17 mouse cellular contexts compared by ENCODE assay signal in genomic region chr19:29356281-29356680, GRCm38 (mm10). TPM values are rescaled to one million over a fixed set of nuclear protein-coding genes. Genes with fewer than 3 reads are reported as not detected.
DNase-seq lines count a peak whose midpoint lies in the region; ATAC-seq and TF ChIP-seq lines count a peak whose summit lies in the region.
"Had no signal": no experiment of that assay in that cellular context is flagged by ENCODE, and none has a peak within 500 bp of the region (broad histone marks: within the 10 kb centered on the region; RNA-seq: fewer than 3 reads in every experiment).

No protein-coding gene starts in this region.

- no peak for TF ChIP-seq POLR2A in kidney, adult 2 months (IDR thresholded peaks at IDR 0.05; ENCODE audit: low read depth, low read length)

- no peak overlapping the region for H3K4me3 ChIP-seq in kidney, adult 2 months (ENCODE audit: insufficient read depth, low read depth, low read length)
- H3K4me3 ChIP-seq in kidney, embryonic 15.5 days (replicated peaks) = no peak overlapping the region
- H3K4me3 ChIP-seq: hindbrain, embryonic 15.5 days had no signal

- H3K9me3 ChIP-seq in kidney, embryonic 15.5 days (replicated peaks) = no peaks in the 10 kb centered on the region
- H3K9me3 ChIP-seq: embryonic facial prominence, embryonic 10.5 days; forebrain, embryonic 13.5 days; G1E; heart, embryonic 12.5 days; hindbrain, embryonic 15.5 days had no signal

- peak; percentile 56 for DNase-seq in kidney, adult 2 months
- peak; percentile 34 for DNase-seq in brain, adult 2 months (ENCODE audit: low read depth, low spot score)
- peak; percentile 18 for DNase-seq in kidney, postnatal 10 days
- DNase-seq in yolk sac, embryonic 10.5 days (ENCODE audit: low spot score) = peak; percentile 28
- no peak for DNase-seq in embryo, embryonic 10.5 days (ENCODE audit: low spot score)

- ATAC-seq in kidney, embryonic 15.5 days (replicated peaks; ENCODE audit: low FRiP score) = no peak

- H3K4me2 ChIP-seq in kidney, embryonic 15.5 days = no peak overlapping the region

- TF ChIP-seq CTCF in kidney, adult 2 months (conservative IDR thresholded peaks at IDR 0.05; ENCODE audit: insufficient read depth, insufficient read length, low read depth, low read length) = no peak

- H3K27ac ChIP-seq in kidney, adult 2 months (ENCODE audit: insufficient read depth, low read depth, low read length) = peak overlapping the region; percentile 40
- no peak overlapping the region for H3K27ac ChIP-seq in kidney, embryonic 15.5 days
- H3K27ac ChIP-seq: embryonic facial prominence, embryonic 10.5 days; forebrain, embryonic 13.5 days; hindbrain, embryonic 15.5 days had no signal

- H3K36me3 ChIP-seq in kidney, adult 2 months (ENCODE audit: control insufficient read depth, insufficient read depth, low read length) = no peaks in the 10 kb centered on the region
- H3K36me3 ChIP-seq in kidney, embryonic 15.5 days = no peaks in the 10 kb centered on the region; the same call in 1 of the 2 replicates
- H3K36me3 ChIP-seq: embryonic facial prominence, embryonic 10.5 days had no signal

- no peaks in the 10 kb centered on the region for H3K27me3 ChIP-seq in kidney, adult 2 months (replicated peaks; ENCODE audit: control insufficient read depth, insufficient read depth, low read length)
- H3K27me3 ChIP-seq in kidney, embryonic 15.5 days = no peaks in the 10 kb centered on the region
- H3K27me3 ChIP-seq: forebrain, embryonic 13.5 days; hindbrain, embryonic 15.5 days had no signal

- H3K4me1 ChIP-seq in kidney, adult 2 months (ENCODE audit: control insufficient read depth, insufficient read depth, low read length) = peaks cover 3% of the 10 kb centered on the region; the same call in 1 of the 2 replicates
- H3K4me1 ChIP-seq in kidney, embryonic 15.5 days = peaks cover 11% of the 10 kb centered on the region

- WGBS in kidney, adult 2 months = 62% methylated on average over 11 of the region's 11 CpGs
- 83% methylated on average over 11 of the region's 11 CpGs for WGBS in kidney, embryonic 15.5 days

- H3K9ac ChIP-seq in kidney, embryonic 15.5 days = no peak overlapping the region
- H3K9ac ChIP-seq: forebrain, embryonic 13.5 days; forebrain, postnatal 0 days; heart, embryonic 12.5 days; hindbrain, embryonic 15.5 days had no signal

RNA-seq across cellular contexts. Expression of gene Plgrkt, which starts 10.9 kb away (rescaled TPM):
- polyA plus RNA-seq in kidney, adult 2 months (2012; rRNA removed) = 25.2 and 30.8 TPM in 2 replicates
- 51.1 and 52.9 TPM in 2 replicates for polyA plus RNA-seq in kidney, embryonic 15.5 days (2015; fragmentation: Nextera tagmentation; extraction: Ambion mirVana)

RNA-seq across cellular contexts. Expression of gene Cd274, which starts 11.0 kb away (rescaled TPM):
- 2.5 and 4.3 TPM in 2 replicates for polyA plus RNA-seq in kidney, adult 2 months (2012; rRNA removed)
- 0.16 and 0.28 TPM in 2 replicates for polyA plus RNA-seq in kidney, embryonic 15.5 days (2015; fragmentation: Nextera tagmentation; extraction: Ambion mirVana)

RNA-seq across cellular contexts. Expression of gene Rln1, which starts 21.8 kb away (rescaled TPM):
- 0.11 TPM in 1 of 2 replicates, not detected in the other for polyA plus RNA-seq in kidney, adult 2 months (2012; rRNA removed)
- polyA plus RNA-seq in kidney, embryonic 15.5 days (2015; fragmentation: Nextera tagmentation; extraction: Ambion mirVana) = 0.31 and 0.46 TPM in 2 replicates
- polyA plus RNA-seq: CD4-positive, CD25-positive, alpha-beta regulatory T cell, adult 4 months; G1E; gonadal fat pad, adult 2 months; heart, embryonic 16.5 days had no signal

RNA-seq across cellular contexts. Expression of gene Insl6, which starts 31.1 kb away (rescaled TPM):
- polyA plus RNA-seq in kidney, adult 2 months (2012; rRNA removed) = 2.6 and 3.1 TPM in 2 replicates
- 5.2 and 7.1 TPM in 2 replicates for polyA plus RNA-seq in kidney, embryonic 15.5 days (2015; fragmentation: Nextera tagmentation; extraction: Ambion mirVana)

RNA-seq across cellular contexts. Expression of gene Pdcd1lg2, which starts 54.4 kb away (rescaled TPM):
- 0.17 TPM in 1 of 2 replicates, not detected in the other for polyA plus RNA-seq in kidney, adult 2 months (2012; rRNA removed)
- not detected in 2 replicates for polyA plus RNA-seq in kidney, embryonic 15.5 days (2015; fragmentation: Nextera tagmentation; extraction: Ambion mirVana)
- polyA plus RNA-seq: embryonic facial prominence, embryonic 10.5 days; embryonic facial prominence, embryonic 14.5 days; forebrain, embryonic 13.5 days; forebrain, postnatal 0 days; gonadal fat pad, adult 2 months; heart, embryonic 12.5 days; hindbrain, embryonic 11.5 days; hindbrain, embryonic 15.5 days had no signal
